ENCODE assay signal across 12 mouse cellular contexts in genomic region chr4:45491119-45491679, GRCm38 (mm10). TPM values are rescaled to one million over a fixed set of nuclear protein-coding genes. Genes with fewer than 3 reads are reported as not detected.
DNase-seq lines count a peak whose midpoint lies in the region; ATAC-seq and TF ChIP-seq lines count a peak whose summit lies in the region.
"Had no signal": no experiment of that assay in that cellular context is flagged by ENCODE, and none has a peak within 500 bp of the region (broad histone marks: within the 10 kb centered on the region; RNA-seq: fewer than 3 reads in every experiment).

No protein-coding gene starts in this region.

- 58% methylated on average over 6 of the region's 6 CpGs for WGBS in heart, postnatal 0 days
- 18% methylated on average over 6 of the region's 6 CpGs for WGBS in embryonic facial prominence, embryonic 14.5 days
- WGBS in liver, embryonic 14.5 days (ENCODE audit: insufficient replicate concordance): 64% methylated on average over 6 of the region's 6 CpGs

- H3K4me3 ChIP-seq in heart, postnatal 0 days (ENCODE audit: low read depth, low read length): no peak overlapping the region
- H3K4me3 ChIP-seq in embryonic facial prominence, embryonic 14.5 days (ENCODE audit: low read depth, low read length): no peak overlapping the region
- H3K4me3 ChIP-seq in liver, embryonic 14.5 days (ENCODE audit: insufficient read depth in 1 of 2, low read depth in 2 of 2, low read length in 2 of 2): no peak overlapping the region
- H3K4me3 ChIP-seq: hindbrain, embryonic 15.5 days had no signal

- TF ChIP-seq CTCF in heart, postnatal 0 days (IDR thresholded peaks at IDR 0.05; ENCODE audit: low read depth): no peak
- TF ChIP-seq CTCF in liver, embryonic 14.5 days (IDR thresholded peaks at IDR 0.05; ENCODE audit: low read depth): no peak

- no peaks in the 10 kb centered on the region for H3K9me3 ChIP-seq in heart, postnatal 0 days (replicated peaks; ENCODE audit: control insufficient read depth, low read length)
- no peaks in the 10 kb centered on the region for H3K9me3 ChIP-seq in embryonic facial prominence, embryonic 14.5 days (ENCODE audit: control insufficient read depth, low read length)
- H3K9me3 ChIP-seq in liver, embryonic 14.5 days (ENCODE audit: control insufficient read depth, low read length): no peaks in the 10 kb centered on the region
- H3K9me3 ChIP-seq: hindbrain, embryonic 15.5 days had no signal

- no peak overlapping the region for H3K4me2 ChIP-seq in heart, postnatal 0 days (ENCODE audit: low read depth, low read length)
- peak overlapping the region; percentile 21; the same call in 1 of the 2 replicates for H3K4me2 ChIP-seq in embryonic facial prominence, embryonic 14.5 days (ENCODE audit: low read depth, low read length)
- H3K4me2 ChIP-seq in liver, embryonic 14.5 days (ENCODE audit: low read depth): no peak overlapping the region
- H3K4me2 ChIP-seq: hindbrain, embryonic 15.5 days had no signal

- no peak for DNase-seq in heart, postnatal 0 days (ENCODE audit: low spot score)
- no peak for DNase-seq in heart, adult 9 months (ENCODE audit: low spot score in 2 of 2)
- DNase-seq in embryonic facial prominence, embryonic 14.5 days (ENCODE audit: low spot score): no peak
- peak; percentile 78 to 87 for DNase-seq in kidney, adult 8-10 months
- peak in 1 of 3 experiments; percentile 36 for DNase-seq in liver, embryonic 14.5 days (ENCODE audit: low read depth in 3 of 3, low spot score in 3 of 3)
- DNase-seq in cerebellum, adult 9-11 months: no peak
- DNase-seq in left cerebral cortex, postnatal 10 days (ENCODE audit: extremely low spot score in 1 of 2, low spot score in 2 of 2): no peak
- DNase-seq in left cerebral cortex, postnatal 4 days: no peak
- DNase-seq: adrenal gland, postnatal 14 days; cerebellum, postnatal 25 days; spleen, adult 18-20 months had no signal

- 0 out of 2 replicates have a peak, but pooled peaks cover 6% of the 10 kb centered on the region for H3K36me3 ChIP-seq in heart, postnatal 0 days (replicated peaks; ENCODE audit: control insufficient read depth, insufficient read depth, low read length)
- peaks cover 7% of the 10 kb centered on the region for H3K36me3 ChIP-seq in embryonic facial prominence, embryonic 14.5 days (ENCODE audit: control insufficient read depth, insufficient read depth, low read length)
- H3K36me3 ChIP-seq in liver, embryonic 14.5 days (replicated peaks; ENCODE audit: control insufficient read depth, insufficient read depth, low read depth): no peaks in the 10 kb centered on the region; the same call in 1 of the 2 replicates
- H3K36me3 ChIP-seq: hindbrain, embryonic 15.5 days had no signal

- H3K27ac ChIP-seq in heart, postnatal 0 days (ENCODE audit: low read depth): peak overlapping the region; percentile 88; the same call in 1 of the 2 replicates
- H3K27ac ChIP-seq in embryonic facial prominence, embryonic 14.5 days (replicated peaks; ENCODE audit: low read depth, low read length): peak overlapping the region; percentile 81; the same call in 1 of the 2 replicates
- peak overlapping the region; percentile 36 for H3K27ac ChIP-seq in liver, embryonic 14.5 days

- peaks cover 86% of the 10 kb centered on the region for H3K4me1 ChIP-seq in heart, postnatal 0 days (ENCODE audit: control insufficient read depth, insufficient read depth)
- peaks cover 84% of the 10 kb centered on the region for H3K4me1 ChIP-seq in embryonic facial prominence, embryonic 14.5 days (ENCODE audit: control insufficient read depth, insufficient read depth, low read length)
- peaks cover 47 to 82% of the 10 kb centered on the region in 2 experiments for H3K4me1 ChIP-seq in liver, embryonic 14.5 days (replicated peaks; ENCODE audit: control insufficient read depth in 2 of 2, insufficient read depth in 2 of 2, low read length in 1 of 2)

- H3K27me3 ChIP-seq in heart, postnatal 0 days (ENCODE audit: control insufficient read depth, insufficient read depth, low read length): no peaks in the 10 kb centered on the region
- H3K27me3 ChIP-seq in embryonic facial prominence, embryonic 14.5 days (replicated peaks; ENCODE audit: control insufficient read depth, insufficient read depth, low read length): no peaks in the 10 kb centered on the region
- H3K27me3 ChIP-seq in liver, embryonic 14.5 days (ENCODE audit: control insufficient read depth, insufficient read depth, low read length): no peaks in the 10 kb centered on the region
- H3K27me3 ChIP-seq: hindbrain, embryonic 15.5 days had no signal

- no peak for TF ChIP-seq EP300 in heart, postnatal 0 days (IDR thresholded peaks at IDR 0.05; ENCODE audit: low read depth)
- TF ChIP-seq EP300 in liver, embryonic 14.5 days (IDR thresholded peaks at IDR 0.05; ENCODE audit: low read depth): no peak

- no peak overlapping the region for H3K9ac ChIP-seq in heart, postnatal 0 days (replicated peaks; ENCODE audit: low read depth, low read length)
- H3K9ac ChIP-seq in embryonic facial prominence, embryonic 14.5 days (ENCODE audit: low read depth, low read length): no peak overlapping the region; the same call in 1 of the 2 replicates
- H3K9ac ChIP-seq in liver, embryonic 14.5 days (replicated peaks): no peak overlapping the region; the same call in 1 of the 2 replicates
- H3K9ac ChIP-seq: hindbrain, embryonic 15.5 days had no signal

- no peak for ATAC-seq in heart, postnatal 0 days (ENCODE audit: insufficient read depth, low read depth)
- no peak for ATAC-seq in embryonic facial prominence, embryonic 14.5 days (ENCODE audit: low read depth)
- ATAC-seq in liver, embryonic 14.5 days (ENCODE audit: insufficient read depth): peak; percentile 14; the same call in 1 of the 2 replicates

- intact Hi-C loops in left cerebral cortex, postnatal 10 days (cut with DNase I): no loop called here
- intact Hi-C loops in left cerebral cortex, postnatal 4 days (cut with DNase I): no loop called here

RNA-seq across cellular contexts. Expression of gene Shb, which starts 41.1 kb away (rescaled TPM):
- 54.8 and 79.6 TPM in 2 replicates for total RNA-seq in heart, postnatal 0 days (2014; rRNA removed; ENCODE audit: low replicate concordance)
- 6.5 and 7.4 TPM in 2 replicates for polyA plus RNA-seq in heart, postnatal 0 days (2015; fragmentation: Nextera tagmentation; extraction: Ambion mirVana)
- 9.7 and 11.3 TPM in 2 replicates for polyA plus RNA-seq in embryonic facial prominence, embryonic 14.5 days (2014; fragmentation: Nextera tagmentation; extraction: Ambion mirVana)
- polyA plus RNA-seq in liver, embryonic 14.5 days (2012; rRNA removed): 6.7 and 8.8 TPM in 2 replicates
- 5.0 and 6.6 TPM in 2 replicates for polyA plus RNA-seq in liver, embryonic 14.5 days (2014; fragmentation: Nextera tagmentation; extraction: Ambion mirVana)
- 10 to 100 TPM; 13.1 to 18.7 TPM for total RNA-seq in left cerebral cortex, postnatal 10 days (2021)
- total RNA-seq in left cerebral cortex, postnatal 4 days (2021): 10 to 100 TPM; 23.0 to 25.6 TPM

Comparison
In these comparisons a context has a peak if more than half of its experiments do, and no peak if none do; other contexts are left out.
1. DNase-seq: peak in kidney, adult 8-10 months (2 of 2); none in heart, postnatal 0 days (single experiment), heart, adult 9 months (0 of 2), embryonic facial prominence, embryonic 14.5 days (single experiment), cerebellum, adult 9-11 months (single experiment), left cerebral cortex, postnatal 10 days (0 of 2) and left cerebral cortex, postnatal 4 days (single experiment).
2. H3K27ac ChIP-seq: peak in every context shown above with its lines; median percentile 88 in heart, postnatal 0 days; 81 in embryonic facial prominence, embryonic 14.5 days; 36 in liver, embryonic 14.5 days.